Mouse (Mus musculus) fat pad, adult 2 months (tissue): Measurements from ENCODE around the gene Tjp1.

Experiments used
- DNase-seq: peaks from one replicate; pipeline ENCODE4 v3.0.0-alpha.2; 2011; ENCODE audit warnings: low read depth, low spot score; ENCODE audit errors: extremely low read depth

The Tjp1 gene

DNA sequence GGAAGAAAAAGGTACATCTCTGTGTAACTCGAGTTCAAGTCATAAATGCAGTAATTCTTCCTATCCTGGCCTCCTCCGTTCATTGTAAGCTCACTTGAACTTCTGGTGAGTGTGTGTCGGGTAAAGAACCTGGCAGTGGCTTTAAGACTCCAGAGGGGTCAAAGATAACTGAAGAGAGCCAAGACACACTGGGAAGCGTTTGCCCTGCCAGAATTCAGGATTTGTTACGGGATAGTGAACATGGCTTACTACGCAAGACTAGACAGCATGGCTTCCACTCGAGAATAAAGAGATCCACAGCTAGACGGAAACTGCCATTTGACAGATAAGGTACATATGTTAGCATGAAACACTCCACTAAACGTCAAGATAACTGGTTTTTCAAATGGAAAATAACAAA is 37.8 kb downstream of the Tjp1 start:
- no peak for DNase-seq

DNA sequence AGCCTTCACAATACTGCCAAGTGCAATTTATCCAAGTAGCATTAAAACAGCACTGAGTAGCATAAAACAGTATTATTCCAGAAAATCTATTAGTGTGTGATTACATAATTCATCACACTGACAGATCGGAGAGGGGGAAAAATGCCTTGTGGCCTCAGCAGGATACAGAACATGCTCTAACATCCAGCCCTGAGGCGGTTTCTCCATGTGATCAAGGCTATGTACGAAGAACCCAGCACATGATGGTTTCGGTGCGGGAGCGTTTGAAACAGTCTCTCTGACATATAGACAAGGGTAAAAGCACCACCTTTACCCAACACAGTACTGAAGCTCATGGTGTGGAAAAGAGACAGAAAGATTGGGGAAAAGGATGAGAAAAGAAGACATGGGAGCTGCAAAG is 38.4 kb downstream of the Tjp1 start:
- no peak for DNase-seq

GRCm38 (mm10) chr7:65486259-65486681 is 41.3 kb downstream of the Tjp1 start:
- no peak for DNase-seq

DNA sequence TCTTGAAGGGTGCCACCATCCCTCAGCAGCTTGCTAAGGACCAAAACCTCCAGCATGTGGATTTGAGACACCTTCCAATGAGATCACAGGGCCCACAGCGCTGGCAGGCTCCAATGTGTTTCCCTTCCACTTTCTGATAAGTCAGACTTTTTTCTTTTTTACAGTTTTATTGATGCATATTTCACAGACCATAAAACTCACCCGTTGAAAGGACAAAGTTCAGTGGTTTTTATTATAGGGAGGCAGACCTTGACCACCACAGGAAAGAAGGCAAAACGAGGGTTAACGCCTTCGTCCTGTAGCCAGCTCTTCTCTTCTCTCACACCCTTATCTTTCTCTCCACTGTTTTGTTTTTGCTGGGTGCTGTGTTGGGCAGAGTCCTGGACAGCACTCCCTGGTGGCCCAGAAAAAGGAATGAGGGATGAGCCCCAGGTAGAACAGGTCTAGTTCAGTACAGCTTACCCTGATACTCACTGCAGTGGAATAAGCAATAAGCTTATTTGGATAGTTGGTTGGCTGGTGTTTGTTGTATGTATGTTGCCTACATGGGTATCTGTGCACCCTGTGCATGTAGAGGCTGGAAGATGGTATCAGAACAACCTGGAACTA is 43.3 kb downstream of the Tjp1 start:
- DNase-seq, result no peak

DNA sequence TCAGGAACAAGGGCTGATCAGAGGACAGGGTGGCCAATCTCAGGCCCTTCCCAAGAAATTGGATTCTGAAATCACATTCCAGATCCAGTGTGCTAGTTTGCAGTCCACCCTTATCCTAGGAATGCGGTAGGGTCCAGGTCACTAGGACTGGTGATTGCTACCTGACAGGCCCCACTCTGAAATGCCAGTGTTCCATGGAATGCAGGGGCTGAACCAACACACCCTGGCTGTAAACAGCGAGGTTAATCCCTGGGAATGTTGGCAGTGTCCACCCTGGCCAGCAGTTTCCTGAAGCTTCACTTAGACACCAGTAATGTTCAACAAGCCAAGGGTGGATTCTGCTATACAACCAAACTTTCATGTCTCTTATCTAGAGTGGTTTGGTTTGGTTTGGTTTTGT is 45.4 kb downstream of the Tjp1 start:
- DNase-seq, result no peak

GRCm38 (mm10) chr7:65472048-65472447 is 55.5 kb downstream of the Tjp1 start:
- no peak for DNase-seq

GRCm38 (mm10) chr7:65471406-65471805 is 56.2 kb downstream of the Tjp1 start:
- DNase-seq, result no peak

DNA sequence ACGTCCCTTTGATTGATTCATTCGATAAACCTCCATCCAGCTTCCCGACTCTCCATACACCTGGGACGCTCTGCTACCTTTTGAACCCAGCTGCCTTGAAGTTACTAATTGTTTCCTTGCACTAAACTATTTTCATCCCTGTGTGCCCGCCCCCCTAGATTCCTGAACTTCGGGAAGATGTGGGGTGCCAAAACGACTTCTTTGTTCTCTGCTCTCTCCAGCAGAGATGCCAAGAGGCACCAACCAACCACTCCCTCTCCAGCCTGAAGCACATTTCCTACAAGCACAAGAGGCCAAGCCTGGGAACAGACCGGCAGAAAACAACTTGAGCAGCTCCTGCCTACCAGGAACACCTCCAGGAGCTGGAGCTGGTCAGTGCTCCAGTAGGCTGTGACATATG is 57.4 kb downstream of the Tjp1 start:
- no peak for DNase-seq

- peak; percentile 49 for DNase-seq
These were observed 57.9 kb downstream of the Tjp1 start for GRCm38 (mm10) chr7:65469666-65470065.

- no peak for DNase-seq
These were observed 59.4 kb downstream of the Tjp1 start for GRCm38 (mm10) chr7:65468191-65468590.

DNA sequence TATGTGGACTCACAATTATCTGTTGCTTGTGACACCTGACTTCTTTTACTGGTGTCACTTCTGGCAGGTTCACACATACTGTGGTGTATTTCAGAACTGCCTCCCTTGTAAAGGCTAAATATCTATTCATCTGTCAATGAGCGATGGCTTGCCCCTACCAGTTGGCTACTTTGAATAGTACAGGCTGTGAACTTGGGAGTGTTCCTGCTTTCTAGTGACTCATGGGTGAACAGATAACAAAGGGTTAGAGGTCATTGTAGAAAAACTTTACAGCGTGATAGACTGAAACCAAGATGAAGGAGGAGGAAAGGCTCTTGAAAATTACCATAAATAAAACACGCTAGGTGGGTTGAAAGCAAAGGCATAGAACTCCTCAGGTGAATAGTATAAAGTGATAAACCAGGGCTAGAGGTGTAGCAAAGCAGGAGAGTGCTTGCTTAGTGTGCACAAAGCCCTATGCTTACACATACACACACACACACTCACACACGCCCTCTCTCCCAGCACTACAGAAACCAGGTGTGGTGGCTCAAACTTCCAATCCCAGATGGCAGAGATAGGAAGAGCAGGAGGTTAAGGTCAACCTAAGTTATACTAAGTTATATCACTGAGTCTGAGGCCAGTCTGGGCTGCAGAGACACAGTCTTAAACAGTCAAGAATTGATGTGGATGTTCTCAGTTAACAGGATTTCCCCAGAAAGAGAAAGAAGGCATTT is 60.1 kb downstream of the Tjp1 start:
- DNase-seq, result no peak

GRCm38 (mm10) chr7:65466137-65466536 is 61.4 kb downstream of the Tjp1 start:
- no peak for DNase-seq

DNA sequence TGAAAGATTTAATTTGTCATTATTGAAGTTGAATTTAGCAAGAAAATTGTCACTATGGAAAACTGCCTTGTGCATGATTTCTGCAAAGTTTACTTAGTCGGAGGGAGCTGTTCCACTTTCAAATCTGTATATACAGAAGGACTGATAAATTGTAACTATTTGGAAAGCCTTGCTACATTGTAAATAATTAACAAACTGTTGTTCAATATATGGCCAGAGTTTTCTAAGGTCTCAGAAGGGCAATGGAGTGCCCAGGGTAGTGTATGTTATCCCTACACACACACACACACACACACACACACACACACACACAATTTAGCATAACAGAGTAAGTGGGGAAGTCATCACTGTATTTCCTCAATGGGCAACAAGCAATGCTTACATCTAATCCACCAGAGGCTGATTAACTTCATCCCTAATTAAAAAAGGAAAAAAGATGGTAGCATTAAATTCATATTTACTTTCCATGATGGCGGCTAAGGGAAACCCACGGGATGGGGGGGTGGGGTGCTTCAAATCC is 63.0 kb downstream of the Tjp1 start:
- DNase-seq, result no peak

DNA sequence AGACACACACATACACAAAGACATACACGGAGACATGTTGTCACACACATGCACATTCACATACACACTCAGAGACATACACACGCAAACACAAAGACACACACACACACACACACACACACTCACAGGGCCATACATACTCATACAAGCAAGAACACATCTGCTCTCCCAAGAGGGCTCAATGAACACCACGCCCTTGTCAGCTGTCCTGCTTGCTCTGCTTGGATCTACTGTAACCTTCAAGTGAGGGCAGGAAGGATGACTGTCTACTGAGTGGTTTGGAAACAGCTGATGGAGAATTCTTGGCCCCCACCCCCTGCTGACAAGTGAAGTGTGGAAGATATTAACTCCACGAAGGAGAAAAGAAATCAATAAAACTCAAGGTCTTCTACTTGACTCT is 64.1 kb downstream of the Tjp1 start:
- DNase-seq, result no peak

GRCm38 (mm10) chr7:65461412-65461811 is 66.2 kb downstream of the Tjp1 start:
- DNase-seq, result no peak

DNA sequence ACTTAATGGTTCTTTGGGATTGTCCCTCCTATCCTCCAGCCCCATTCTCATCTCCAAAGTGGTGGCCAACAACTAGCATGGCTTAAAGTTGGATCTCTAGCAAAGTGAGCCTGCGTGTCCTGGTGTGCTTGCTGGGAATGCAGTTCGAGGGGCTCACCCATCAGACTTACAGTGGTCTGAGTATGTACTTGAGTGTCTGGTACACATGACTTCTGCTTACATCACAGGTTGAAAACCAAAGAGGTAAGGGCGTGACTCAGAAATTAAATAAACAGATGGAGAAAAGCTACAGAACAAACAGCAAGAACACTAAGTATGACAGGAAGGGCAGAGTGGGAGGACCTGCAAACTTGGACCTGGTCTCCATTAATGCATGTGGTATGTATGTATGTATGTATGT is 67.4 kb downstream of the Tjp1 start:
- no peak for DNase-seq

GRCm38 (mm10) chr7:65456031-65456430 is 71.5 kb downstream of the Tjp1 start:
- DNase-seq, result no peak

DNA sequence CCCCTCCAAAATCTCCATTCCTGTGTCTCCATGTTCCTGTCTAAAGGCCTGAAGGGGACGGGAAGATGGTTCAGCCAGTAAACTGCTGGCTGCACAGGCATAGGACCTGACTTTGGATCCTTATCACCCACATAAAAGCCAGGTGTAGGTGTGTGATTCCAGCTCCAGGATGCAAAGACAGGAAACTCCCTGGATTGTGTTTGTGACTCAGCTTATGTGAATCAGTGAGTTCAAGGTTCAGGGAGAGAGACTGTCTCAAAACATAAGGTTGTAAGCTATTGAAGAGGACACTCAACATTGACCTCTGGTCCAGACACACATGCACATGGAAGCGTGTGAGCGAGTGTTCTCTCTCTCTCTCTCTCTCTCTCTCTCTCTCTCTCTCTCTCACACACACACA is 72.4 kb downstream of the Tjp1 start:
- DNase-seq, result no peak

- no peak for DNase-seq
These were observed 73.3 kb downstream of the Tjp1 start for GRCm38 (mm10) chr7:65454269-65454668.

- DNase-seq, result no peak
These were observed 75.3 kb downstream of the Tjp1 start for GRCm38 (mm10) chr7:65452246-65452645.

- DNase-seq, result no peak
These were observed 77.4 kb downstream of the Tjp1 start for GRCm38 (mm10) chr7:65450158-65450557.

DNA sequence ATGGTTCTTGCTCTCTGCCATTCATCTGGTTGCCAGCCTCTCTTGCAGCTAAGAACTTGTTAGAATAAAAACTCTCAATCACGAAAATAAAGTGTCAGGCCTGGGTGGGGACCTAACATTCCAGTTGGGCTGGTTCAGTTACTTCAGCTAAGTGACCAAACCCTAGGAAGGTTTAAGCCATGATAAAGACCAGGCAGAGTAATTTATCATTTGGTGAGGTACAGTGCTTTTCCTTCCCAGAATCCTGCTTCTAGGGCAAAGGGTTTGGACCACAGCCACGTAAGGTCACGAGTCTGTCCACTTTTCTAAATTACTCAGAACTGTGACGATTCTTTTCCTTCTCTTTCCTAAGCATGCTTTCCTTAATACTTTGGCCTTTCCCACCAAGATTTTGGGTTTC is 86.1 kb downstream of the Tjp1 start:
- DNase-seq, result no peak

DNA sequence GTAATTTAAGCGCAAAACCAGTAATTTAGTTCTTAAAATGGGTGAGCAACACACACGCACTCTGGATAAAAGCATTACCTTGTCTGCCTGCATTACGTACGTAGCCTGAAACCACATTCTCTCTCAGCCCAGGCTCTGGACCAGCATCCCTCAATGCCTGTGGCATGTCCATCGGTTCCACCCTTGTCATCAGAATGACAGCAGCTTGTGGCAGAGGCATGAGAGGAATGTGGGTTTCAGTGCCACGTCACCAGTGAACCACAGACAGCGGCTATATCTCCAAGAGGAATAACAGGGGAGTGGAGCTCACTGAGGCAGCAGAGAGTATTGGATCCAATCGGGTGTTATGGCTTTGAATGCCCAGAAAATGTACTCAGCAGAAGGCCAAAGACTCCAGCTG is 88.1 kb downstream of the Tjp1 start:
- DNase-seq, result no peak
